Mouse (Mus musculus) CD4-positive, CD25-positive, alpha-beta regulatory T cell, adult 2 months (primary cell): ENCODE results near the gene Kcnma1.

Source experiments
- DNase-seq: peaks from one replicate; pipeline ENCODE4 v3.0.0-alpha.2; 2012; ENCODE audit warnings: low read depth, low spot score

The Kcnma1 gene

DNA sequence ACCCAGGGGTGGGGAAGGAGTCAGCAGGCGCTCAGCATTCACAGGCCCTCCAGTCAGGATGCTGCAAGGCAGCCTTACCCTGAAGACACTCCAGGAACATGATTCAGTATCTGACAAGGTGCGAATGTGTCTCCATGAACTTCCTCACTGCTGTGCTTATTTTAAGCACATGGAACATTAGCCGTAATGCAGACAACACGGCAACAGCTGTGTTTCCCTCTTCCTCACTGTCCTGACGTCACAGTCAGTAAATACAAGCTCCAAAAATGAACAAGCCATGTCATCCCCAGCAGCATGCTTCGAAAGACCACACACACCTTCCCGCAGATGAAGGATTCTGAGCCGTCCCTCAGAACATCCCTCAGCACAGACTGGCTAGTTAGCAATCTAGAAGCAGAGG, 47.8 kb downstream of the Kcnma1 start:
- no peak for DNase-seq

GRCm38 (mm10) chr14:23959061-23959460, 55.2 kb downstream of the Kcnma1 start:
- DNase-seq = no peak

DNA sequence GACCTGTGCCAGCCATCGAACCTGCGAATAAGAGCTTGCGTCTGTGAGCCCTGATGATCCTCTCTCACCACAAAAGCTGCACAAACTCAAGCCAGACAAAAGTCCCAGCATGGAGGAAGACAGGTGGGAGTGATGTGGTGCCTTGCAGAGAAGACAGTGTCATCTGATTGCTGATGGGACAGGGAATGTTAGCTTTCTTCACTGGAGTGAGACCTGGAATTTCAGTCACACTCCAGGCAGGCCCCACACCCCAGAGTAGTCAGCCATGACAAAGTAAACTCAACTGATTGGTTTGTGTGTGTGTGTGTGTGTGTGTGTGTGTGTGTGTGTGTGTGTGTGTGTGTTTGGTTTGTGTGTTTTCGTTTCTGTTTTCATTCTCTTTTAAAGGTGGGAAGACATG, 57.0 kb downstream of the Kcnma1 start:
- no peak for DNase-seq

DNA sequence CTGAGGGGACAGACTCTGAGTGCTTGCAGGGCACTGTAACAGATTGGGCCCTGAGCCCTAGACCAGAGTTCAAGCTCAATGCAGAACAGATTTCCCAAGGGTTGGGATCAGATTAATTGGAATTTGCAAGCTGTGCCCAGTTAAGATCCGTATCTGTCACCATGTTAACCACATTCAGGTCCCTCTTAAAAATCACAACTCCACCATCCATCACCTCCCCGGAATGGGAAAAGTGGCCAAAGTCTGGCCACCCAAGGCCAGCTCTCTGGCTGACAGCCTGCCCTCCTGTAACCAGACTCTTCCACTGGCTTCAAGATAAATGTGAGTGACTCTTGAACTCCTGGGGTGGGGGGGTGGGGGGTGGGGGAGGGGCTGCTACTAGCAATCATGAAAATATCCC, 70.4 kb downstream of the Kcnma1 start:
- no peak for DNase-seq

GRCm38 (mm10) chr14:23943152-23943551, 71.1 kb downstream of the Kcnma1 start:
- no peak for DNase-seq

DNA sequence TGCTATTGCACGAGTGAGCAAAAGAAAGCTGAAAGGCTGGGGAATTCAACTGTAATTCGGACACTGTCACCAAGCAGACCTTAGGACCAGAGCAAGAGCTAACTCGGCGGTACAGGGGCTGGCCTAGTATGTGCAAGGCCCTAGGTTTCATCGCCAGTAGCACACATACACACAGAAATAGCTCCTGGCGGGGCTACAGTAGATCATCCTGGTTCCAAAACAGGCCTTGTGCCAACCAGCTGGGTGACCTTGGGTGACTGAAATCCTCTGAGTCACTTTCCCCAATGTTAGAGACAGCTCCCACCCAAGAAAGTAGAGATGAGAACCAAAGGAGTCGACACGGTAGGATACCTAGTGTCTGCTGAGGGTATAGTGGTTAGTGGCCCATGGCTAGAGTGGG, 72.2 kb downstream of the Kcnma1 start:
- DNase-seq = no peak

GRCm38 (mm10) chr14:23935016-23935415, 79.3 kb downstream of the Kcnma1 start:
- no peak for DNase-seq

DNA sequence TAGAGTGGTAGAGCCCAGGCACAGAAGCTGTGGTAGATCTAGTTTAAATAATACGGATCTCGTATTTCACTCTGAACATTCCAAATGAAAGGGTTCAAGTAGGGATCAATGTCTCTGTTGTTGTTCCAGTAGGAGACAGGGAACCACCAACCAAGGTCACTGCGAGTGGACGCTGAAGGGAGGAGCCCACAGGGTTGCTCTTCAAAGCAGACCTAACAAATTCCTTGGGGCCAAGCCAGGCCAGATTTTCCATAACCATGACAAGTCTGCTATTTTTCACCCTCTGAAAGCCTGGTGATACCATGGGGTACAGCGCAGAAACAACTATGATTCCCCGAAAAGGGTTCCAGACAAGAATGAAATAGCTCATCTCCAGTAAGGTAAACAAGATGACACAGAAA, 82.6 kb downstream of the Kcnma1 start:
- no peak for DNase-seq

DNA sequence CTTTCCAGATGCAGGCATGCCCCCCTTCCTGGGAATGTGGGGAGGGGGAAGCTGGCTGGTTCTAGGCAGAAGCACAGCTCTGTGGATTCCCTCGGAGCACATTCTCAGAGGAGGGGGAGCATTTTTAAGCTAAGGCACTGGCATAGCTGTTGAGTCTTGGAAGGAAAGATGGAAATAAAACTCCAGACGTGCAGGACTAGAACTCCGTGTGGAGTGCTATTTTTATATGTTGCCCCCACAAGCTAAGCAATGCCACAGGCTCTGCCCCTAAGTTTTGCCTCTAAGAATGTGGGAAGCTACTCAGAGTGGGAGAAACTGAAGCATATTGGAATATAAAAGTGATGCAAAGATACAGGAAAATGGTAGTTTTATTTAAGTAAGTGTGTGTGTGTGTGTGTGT, 85.1 kb downstream of the Kcnma1 start:
- DNase-seq = no peak

DNA sequence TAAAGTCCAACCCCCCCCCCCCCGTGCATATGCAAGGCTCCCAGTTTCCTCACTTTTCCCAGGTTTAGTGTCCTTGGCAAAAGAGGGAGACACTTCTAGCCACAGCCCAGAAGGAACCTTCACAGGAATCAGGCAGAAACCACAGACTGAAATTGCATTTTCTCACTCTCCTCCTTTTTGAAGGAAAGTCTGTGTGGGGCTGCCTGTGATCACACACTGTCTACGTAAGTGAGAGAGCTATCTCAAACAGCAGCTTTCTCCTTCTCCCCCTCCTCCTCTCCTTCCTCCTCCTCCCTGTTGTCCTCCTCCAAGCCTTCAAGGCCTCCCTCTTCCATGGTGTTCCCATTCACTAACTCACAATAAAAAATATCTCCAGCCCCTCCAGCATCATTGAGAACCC, 90.9 kb downstream of the Kcnma1 start:
- no peak for DNase-seq

DNA sequence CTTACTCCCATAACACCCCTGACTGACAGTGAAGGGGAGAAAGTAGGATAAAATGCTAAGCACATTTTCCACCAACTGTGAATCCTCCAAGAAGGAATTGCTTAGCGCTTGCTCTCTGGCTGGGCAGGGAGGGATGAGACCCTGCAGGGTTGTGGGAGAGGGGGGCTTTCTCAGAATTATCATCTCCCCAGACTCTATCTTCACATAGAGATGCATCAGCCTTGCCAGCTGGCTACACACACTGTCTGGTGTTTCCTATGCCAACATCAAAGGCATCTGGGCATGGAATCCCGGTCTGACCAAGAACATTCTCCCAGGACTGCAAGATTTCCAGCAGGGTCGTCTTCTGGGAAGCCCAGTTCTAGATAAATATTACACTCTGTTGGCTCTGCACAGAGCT, 91.5 kb downstream of the Kcnma1 start:
- DNase-seq = no peak

GRCm38 (mm10) chr14:23911108-23911629, 103.1 kb downstream of the Kcnma1 start:
- no peak for DNase-seq

DNA sequence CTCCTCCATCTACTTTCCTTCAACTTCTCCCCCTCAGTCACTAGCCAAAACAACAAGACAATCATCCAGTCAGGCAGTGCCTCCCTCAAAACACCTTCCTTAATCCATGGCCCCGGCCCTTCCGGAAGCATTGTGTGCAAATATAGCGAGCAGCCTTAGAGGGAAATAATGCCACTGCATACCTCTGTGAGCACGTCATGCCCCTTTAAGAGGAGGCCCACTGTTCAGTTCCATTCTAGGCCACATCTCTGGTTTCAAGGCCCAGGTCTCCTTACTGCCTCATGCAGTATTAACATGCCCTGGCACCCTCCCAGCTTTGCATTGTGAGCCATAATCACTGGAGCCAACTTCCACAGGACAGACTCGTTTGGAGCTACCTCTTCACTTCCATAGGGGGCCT, 105.7 kb downstream of the Kcnma1 start:
- DNase-seq = no peak

GRCm38 (mm10) chr14:23902636-23903279, 111.5 kb downstream of the Kcnma1 start:
- no peak for DNase-seq

DNA sequence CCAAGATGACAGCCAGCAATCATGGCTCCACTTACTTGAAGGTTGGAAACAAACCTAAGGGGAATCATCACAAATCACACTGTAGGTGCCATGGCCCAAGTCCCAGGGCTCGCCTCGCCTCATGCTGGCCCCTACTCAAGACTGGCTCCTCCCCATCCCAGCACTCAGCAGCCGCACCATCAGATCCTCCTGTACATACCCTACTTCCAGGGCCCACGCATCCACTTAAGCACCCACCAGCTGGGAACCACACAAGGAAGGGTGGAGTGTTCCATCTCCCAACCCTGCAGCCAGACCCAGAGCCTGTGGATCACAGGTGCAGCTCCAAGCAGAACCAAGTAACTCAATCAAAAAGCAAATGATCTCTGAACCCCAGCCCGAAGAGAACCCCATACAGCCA, 114.8 kb downstream of the Kcnma1 start:
- DNase-seq = no peak

DNA sequence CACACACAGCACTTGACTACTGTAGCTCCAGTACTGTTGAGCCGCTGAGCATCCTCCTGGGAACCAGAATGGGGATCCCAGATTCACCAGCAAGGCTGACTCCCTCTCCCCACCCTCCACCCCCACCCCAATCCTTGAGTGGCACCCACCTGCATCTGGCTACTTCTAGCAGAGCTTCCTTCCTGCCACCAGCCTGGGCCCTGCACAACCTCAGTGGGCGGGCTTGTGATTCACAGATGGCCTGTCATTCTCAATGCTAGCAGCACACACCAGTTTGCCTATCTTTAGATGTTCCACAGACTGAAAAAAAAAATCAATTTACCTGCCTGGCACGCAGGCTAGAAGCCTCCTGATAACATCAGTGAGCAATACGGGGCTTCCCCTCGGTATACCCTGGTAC, 116.5 kb downstream of the Kcnma1 start:
- DNase-seq = no peak

DNA sequence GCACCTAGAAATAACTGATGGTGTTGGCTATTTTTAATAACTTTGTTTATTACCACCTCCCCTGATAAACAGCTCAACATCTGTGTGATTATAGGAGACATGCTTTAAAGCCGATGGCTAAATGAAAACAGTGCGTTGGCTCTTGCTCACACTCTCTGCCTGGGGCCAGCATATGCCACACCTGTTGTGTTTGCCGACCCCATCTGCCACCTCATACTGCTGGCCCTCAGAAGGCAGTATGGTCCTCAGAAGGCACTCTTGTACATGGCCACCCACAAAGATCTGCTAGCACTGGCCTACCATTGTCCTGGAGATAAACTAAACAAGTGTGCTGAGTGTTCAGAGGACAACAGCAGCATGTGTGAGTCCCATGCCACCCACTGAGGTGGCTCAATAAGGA, 118.3 kb downstream of the Kcnma1 start:
- DNase-seq = no peak

DNA sequence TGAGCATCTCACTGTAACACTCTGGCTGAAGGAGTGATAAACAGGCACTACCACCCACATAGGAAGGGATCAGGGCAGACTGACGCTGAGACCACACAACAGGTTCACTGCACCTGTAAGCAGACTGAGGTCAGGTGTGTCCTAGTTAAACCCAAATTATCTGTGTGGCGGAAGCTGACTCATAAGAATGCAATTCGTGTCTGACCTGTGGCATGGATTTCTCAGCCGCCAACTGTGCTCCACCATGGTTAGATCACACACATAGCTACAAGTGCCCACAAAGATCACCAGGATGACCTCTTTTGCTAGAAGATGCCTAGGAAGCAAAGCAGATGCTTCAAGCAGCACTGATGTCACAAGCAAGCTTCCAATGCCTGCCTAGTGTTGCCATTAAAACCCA, 128.2 kb downstream of the Kcnma1 start:
- DNase-seq = no peak

DNA sequence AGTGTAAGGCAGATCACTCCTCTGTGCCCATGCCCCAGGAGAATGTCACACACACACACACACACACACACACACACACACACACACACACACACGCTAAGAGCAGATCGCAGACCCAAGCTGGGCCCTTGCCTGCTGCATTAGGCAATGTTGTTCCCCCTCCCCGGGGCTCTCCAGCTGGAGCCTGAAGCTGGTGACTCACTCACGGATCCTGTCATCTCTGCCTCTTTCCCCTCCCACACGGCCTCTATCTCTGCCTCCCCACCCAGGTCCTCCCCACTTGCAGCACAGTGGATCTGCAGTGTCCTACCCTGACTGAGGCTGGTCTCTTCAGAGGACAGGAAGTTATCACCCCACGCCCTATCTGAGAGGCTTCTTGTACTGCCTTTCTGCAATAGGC, 128.8 kb downstream of the Kcnma1 start:
- no peak for DNase-seq

DNA sequence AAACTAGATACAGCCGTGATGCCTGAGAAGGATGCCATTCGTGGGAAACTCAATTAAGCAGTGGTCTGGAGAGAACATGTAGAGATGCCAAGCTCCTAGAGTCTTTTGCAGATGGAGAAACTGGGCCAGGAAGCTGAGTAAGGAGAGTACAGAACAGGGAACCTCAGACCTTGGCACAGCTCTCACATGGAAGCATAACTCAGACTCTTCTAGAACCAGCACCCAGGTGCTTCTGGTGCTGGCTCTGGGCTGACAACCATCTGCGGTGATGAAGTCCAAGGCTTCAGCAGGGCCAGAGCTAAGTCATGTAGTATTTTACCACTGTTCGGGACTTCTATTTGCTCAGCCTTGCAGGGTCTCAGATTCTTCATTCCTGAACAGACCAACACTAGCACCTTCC, 129.2 kb downstream of the Kcnma1 start:
- DNase-seq = no peak

DNA sequence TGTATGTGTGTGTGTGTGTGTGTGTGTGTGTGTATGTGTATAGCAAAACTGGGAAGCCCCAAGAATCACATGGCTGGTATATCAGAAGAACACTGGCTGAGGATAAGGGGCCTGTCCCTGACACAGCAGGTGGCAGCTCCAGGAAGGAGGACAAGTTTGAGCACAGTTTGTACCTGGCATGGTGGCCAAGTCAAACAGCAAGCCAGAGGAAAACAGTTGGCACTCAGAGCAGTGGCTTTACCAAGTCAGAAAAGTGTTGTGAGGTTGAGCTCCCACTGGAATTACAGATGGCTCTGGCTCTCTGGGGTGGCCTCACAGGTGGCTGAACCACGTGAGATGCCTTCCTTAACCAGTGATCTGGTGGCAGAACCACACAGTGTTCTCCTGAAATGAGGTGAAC, 132.3 kb downstream of the Kcnma1 start:
- no peak for DNase-seq

- DNase-seq = no peak
These were observed 135.0 kb downstream of the Kcnma1 start for GRCm38 (mm10) chr14:23879331-23879730.

- no peak for DNase-seq
These were observed 136.7 kb downstream of the Kcnma1 start for GRCm38 (mm10) chr14:23877561-23877960.

DNA sequence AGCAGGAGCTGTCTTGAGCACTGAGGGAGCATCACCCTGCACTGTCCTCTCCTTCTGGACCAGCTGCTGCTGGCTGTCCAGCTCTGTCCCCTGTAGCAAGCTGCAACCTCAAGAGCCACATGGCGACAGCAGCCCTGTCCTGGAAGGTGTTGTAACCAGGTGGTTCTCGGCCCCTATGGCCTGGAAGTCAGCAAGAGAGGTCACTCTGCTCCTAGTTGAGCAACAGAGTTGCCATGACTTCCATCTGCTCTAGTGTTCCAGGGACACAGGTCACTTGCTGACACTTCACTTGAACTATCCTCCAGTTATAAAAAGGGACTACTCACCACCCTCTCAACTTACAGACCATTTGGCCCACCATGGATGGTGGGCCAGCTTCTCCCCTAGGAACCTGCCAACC, 139.7 kb downstream of the Kcnma1 start:
- DNase-seq = no peak
